Mouse (Mus musculus) liver, adult 2 months (tissue): ENCODE results near the gene Scaf4. TPM values are rescaled to one million over a fixed set of nuclear protein-coding genes. Genes with fewer than 3 reads are reported as not detected.

Source experiments
- DNase-seq: peaks from one replicate; pipeline ENCODE4 v3.0.0-alpha.2; 2011; ENCODE audit warnings: low read depth, low spot score; ENCODE audit errors: extremely low read depth
- H3K27ac ChIP-seq: fragments of 200-500 bp; replicated peaks from 2 replicates; pipeline ENCODE4 v1.5.1; 2012; ENCODE audit warnings: low read depth, mild to moderate bottlenecking, control low read depth, inconsistent platforms, low read length; ENCODE audit not compliant: insufficient read depth
- H3K27me3 ChIP-seq: fragments of 200-500 bp; 2 replicates; pipeline ENCODE4 v1.6.1; 2012; ENCODE audit warnings: mild to moderate bottlenecking, moderate library complexity, low read length, inconsistent platforms; ENCODE audit not compliant: control insufficient read depth, insufficient read depth
- H3K36me3 ChIP-seq: fragments of 200-500 bp; 2 replicates; pipeline ENCODE4 v1.6.1; 2012; ENCODE audit warnings: low read length, inconsistent platforms; ENCODE audit not compliant: control insufficient read depth, insufficient read depth
- H3K4me1 ChIP-seq: fragments of 200-500 bp; 2 replicates; pipeline ENCODE4 v1.6.1; 2011; ENCODE audit warnings: low read length; ENCODE audit not compliant: control insufficient read depth, insufficient read depth
- H3K4me3 ChIP-seq: fragments of 200-500 bp; 2 replicates; pipeline ENCODE4 v1.5.1; 2011; ENCODE audit warnings: low read depth, mild to moderate bottlenecking, control low read depth, low read length, moderate library complexity; ENCODE audit not compliant: insufficient read depth
- H3K79me2 ChIP-seq: fragments of 200-500 bp; 2 replicates; pipeline ENCODE4 v1.6.1; 2012; ENCODE audit warnings: inconsistent platforms, mild to moderate bottlenecking, low read length, moderate library complexity; ENCODE audit not compliant: control insufficient read depth, insufficient read depth
- H3K9ac ChIP-seq: fragments of 200-500 bp; 2 replicates; pipeline ENCODE4 v1.6.1; 2012; ENCODE audit warnings: low read depth, mild to moderate bottlenecking, control low read depth, inconsistent platforms, low read length
- CTCF ChIP-seq: fragments of 200-500 bp; IDR thresholded peaks from 2 replicates; pipeline ENCODE4 v1.5.1; 2011; ENCODE audit warnings: low read depth, low read length, control low read depth
- POLR2A ChIP-seq: fragments of 200-500 bp; IDR thresholded peaks from 2 replicates; pipeline ENCODE4 v1.6.1; 2011; ENCODE audit warnings: low read length, control low read depth; ENCODE audit not compliant: insufficient read depth; ENCODE audit errors: extremely low read depth
- WGBS: fragments of 180-500 bp; shearing (Covaris S2); methylation state at CpG from one replicate; pipeline ENCODE4 v1.1.7; 2018; 5-methylcytosine and 5-hydroxymethylcytosine counted together
- polyA plus RNA-seq: library from polyadenylated mRNA; depleted of rRNA; stranded (reverse); fragments of >200 nt; gene quantifications from 2 replicates; pipeline ENCODE4 v1.2.3, GENCODE M21; 2012
- total RNA-seq: library from RNA; depleted of rRNA; stranded (reverse); fragments of >200 nt; gene quantifications from 2 replicates; pipeline ENCODE4 v1.2.3, GENCODE M21; 2014

Gene Scaf4
- total and polyA plus RNA-seq, 2 experiments, result 8.2 to 20.9 TPM

DNA sequence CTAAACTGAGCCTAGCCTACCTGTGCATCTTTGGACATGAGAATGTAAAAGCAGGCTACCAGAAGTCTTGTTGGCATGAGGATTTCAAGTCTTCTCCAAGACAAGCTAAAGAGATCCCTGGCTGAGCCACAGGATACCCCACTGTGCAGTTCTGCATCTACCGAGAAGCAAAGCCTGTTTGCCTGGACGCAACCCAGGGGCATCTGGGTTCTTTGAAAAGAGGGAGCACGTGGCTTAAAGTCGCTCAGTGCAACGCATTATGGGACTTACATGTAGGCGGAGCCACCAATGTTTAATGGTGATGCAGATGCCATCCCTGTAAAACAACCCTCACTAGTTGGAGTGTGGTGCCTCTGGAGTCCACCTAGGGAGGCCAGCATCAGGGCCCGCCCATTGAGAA is 35.0 kb upstream of the Scaf4 start:
- Histone ChIP-seq H3K27me3 (0 out of 2 replicates have a peak, but pooled peaks cover 2% of the 10 kb centered on the region), H3K79me2 (no peaks in the 10 kb centered on the region), H3K4me3 (no peak overlapping the region), H3K27ac (no peak overlapping the region), H3K36me3 (no peaks in the 10 kb centered on the region), H3K4me1 (no peaks in the 10 kb centered on the region), H3K9ac (no peak overlapping the region)
- no peak for TF ChIP-seq POLR2A
- TF ChIP-seq CTCF, result no peak
- DNase-seq, result no peak
- 81% methylated on average over 7 of the region's 7 CpGs for WGBS

GRCm38 (mm10) chr16:90318372-90318926 is 34.1 kb upstream of the Scaf4 start:
- H3K27me3 ChIP-seq, result 0 out of 2 replicates have a peak, but pooled peaks cover 2% of the 10 kb centered on the region
- no peak overlapping the region for H3K27ac ChIP-seq
- TF ChIP-seq POLR2A (no peak), CTCF (no peak)
- H3K4me3 ChIP-seq, result no peak overlapping the region
- no peaks in the 10 kb centered on the region for H3K4me1 ChIP-seq
- no peak overlapping the region for H3K9ac ChIP-seq
- H3K79me2 ChIP-seq, result no peaks in the 10 kb centered on the region
- no peaks in the 10 kb centered on the region for H3K36me3 ChIP-seq
- no peak for DNase-seq
- WGBS, result 84% methylated on average over 12 of the region's 12 CpGs

- 81% methylated on average over 4 of the region's 4 CpGs for WGBS
- H3K79me2 ChIP-seq, result no peaks in the 10 kb centered on the region
- H3K27me3 ChIP-seq, result 0 out of 2 replicates have a peak, but pooled peaks cover 2% of the 10 kb centered on the region
- H3K27ac ChIP-seq, result no peak overlapping the region
- no peaks in the 10 kb centered on the region for H3K36me3 ChIP-seq
- no peak for DNase-seq
- no peaks in the 10 kb centered on the region for H3K4me1 ChIP-seq
- no peak overlapping the region for H3K9ac ChIP-seq
- no peak overlapping the region for H3K4me3 ChIP-seq
- TF ChIP-seq POLR2A (no peak), CTCF (no peak)
Measured at GRCm38 (mm10) chr16:90317777-90318176, 33.5 kb upstream of the Scaf4 start.

DNA sequence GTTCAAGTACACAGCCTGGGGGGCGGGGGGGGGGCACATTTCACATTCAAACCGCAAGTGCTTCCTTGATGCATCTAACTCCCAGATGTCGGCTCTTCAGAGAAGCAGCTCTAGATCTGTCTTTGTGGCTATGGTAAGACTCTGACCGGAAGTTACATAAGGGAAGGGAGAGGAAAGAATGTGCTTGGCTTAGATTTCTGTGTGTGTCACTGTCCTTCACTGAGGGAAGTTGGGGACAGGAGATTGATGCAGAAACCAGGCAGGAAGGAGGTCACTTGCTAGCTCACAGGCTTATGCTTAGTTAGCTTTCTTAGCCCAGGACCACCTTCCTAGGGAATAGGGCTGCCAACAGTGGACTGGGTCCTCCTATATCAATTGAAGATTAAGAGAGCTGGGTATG is 31.6 kb upstream of the Scaf4 start:
- no peak for TF ChIP-seq POLR2A
- TF ChIP-seq CTCF, result no peak
- H3K79me2 ChIP-seq, result no peaks in the 10 kb centered on the region
- no peaks in the 10 kb centered on the region for H3K4me1 ChIP-seq
- WGBS, result 76% methylated on average over 4 of the region's 4 CpGs
- 0 out of 2 replicates have a peak, but pooled peaks cover 2% of the 10 kb centered on the region for H3K27me3 ChIP-seq
- H3K4me3 ChIP-seq, result no peak overlapping the region
- DNase-seq, result no peak
- H3K9ac ChIP-seq, result no peak overlapping the region
- no peak overlapping the region for H3K27ac ChIP-seq
- no peaks in the 10 kb centered on the region for H3K36me3 ChIP-seq

DNA sequence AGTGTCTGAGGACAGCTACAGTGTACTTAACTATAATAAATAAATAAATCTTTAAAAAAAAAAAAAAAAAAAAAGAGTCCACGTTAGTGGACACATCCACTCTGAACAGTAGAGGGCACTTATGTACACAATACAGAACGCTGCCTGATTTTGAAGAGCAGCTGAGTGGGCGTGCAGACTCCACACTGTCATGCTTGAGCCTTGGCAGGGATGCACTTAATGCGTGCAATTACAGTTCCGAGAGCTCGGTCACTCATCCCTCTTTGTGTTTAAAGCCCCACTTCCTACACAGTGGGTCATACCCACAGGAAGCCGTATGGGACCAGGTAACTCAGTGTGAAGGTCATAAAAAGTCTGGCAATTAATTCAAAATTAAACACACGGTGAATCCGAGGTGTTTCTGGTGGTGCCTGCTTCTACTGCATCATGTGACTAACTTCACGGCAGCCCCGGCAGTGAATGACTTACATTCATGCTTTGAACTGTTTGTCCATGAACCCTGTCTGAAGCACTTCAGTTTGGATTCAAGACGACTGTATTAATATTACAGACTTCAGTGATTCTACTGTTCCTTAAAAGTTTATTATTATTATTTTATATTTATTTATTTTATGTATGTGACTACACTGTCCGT is 28.3 kb upstream of the Scaf4 start:
- no peak overlapping the region for H3K9ac ChIP-seq
- WGBS, result 69% methylated on average over 13 of the region's 13 CpGs
- H3K79me2 ChIP-seq, result no peaks in the 10 kb centered on the region
- TF ChIP-seq POLR2A (no peak), CTCF (0 out of 2 replicates have a peak, but pooled peaks have one; percentile 0)
- no peaks in the 10 kb centered on the region for H3K4me1 ChIP-seq
- H3K36me3 ChIP-seq, result no peaks in the 10 kb centered on the region
- no peak overlapping the region for H3K27ac ChIP-seq
- DNase-seq, result peak; percentile 23
- no peaks in the 10 kb centered on the region for H3K27me3 ChIP-seq
- no peak overlapping the region for H3K4me3 ChIP-seq

DNA sequence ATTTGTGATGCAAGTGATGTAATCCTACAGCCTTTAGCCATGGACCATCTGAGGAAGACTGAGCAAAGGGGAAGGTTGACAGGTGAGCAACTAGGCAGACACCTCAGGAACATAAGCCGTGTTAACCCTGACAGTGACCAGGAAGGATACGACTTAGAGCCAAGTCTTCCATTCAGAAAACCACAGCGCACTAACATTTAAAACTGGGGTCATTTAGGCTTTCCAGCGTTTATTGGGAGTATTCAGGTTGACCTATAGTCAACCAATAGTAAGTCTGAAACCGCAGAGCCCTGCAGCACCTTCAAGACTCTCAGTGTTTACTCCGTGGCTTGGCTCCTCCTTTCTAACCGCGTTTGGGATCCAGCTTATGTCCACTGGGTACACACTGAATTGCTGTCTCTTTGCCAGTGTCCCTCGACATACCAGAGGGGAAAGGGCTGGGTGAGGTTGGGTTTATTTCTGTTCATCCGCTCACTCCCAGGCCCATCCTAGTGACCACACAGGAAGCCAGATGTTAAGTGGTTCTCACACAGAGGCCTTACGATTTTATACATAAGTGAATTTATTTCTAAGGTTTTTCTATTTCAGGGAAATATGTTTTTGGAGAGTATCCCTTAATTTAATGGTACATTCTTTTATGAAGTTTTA is 26.3 kb upstream of the Scaf4 start:
- H3K4me1 ChIP-seq, result no peaks in the 10 kb centered on the region
- DNase-seq, result no peak
- no peaks in the 10 kb centered on the region for H3K27me3 ChIP-seq
- no peaks in the 10 kb centered on the region for H3K79me2 ChIP-seq
- H3K9ac ChIP-seq, result no peak overlapping the region
- WGBS, result 78% methylated on average over 11 of the region's 11 CpGs
- TF ChIP-seq CTCF, result no peak
- TF ChIP-seq POLR2A, result no peak
- no peak overlapping the region for H3K27ac ChIP-seq
- no peak overlapping the region for H3K4me3 ChIP-seq
- H3K36me3 ChIP-seq, result no peaks in the 10 kb centered on the region
